Mouse (Mus musculus) E14TG2a.4 (cell line): ENCODE measurements around the gene Rplp0.

ENCODE experiments used
- CTCF ChIP-seq: conservative IDR thresholded peaks from 2 replicates; pipeline ENCODE4 v1.5.1; 2014; ENCODE audit warnings: low read length
- NANOG ChIP-seq: IDR thresholded peaks from 2 replicates; pipeline ENCODE4 v1.6.1; 2014; ENCODE audit warnings: borderline replicate concordance, low read length, mixed read lengths
- POU5F1 ChIP-seq: IDR thresholded peaks from 2 replicates; pipeline ENCODE4 v1.6.1; 2014; ENCODE audit warnings: low read length, borderline replicate concordance

GRCm38 (mm10) chr5:115568681-115569080 lies 9.4 kb downstream of the Rplp0 start:
- TF ChIP-seq CTCF (no peak), NANOG (no peak), POU5F1 (no peak)
